Mouse (Mus musculus): ENCODE data around the gene Gm13090. TPM values are rescaled to one million over a fixed set of nuclear protein-coding genes. Genes with fewer than 3 reads are reported as not detected.

Gm13090 gene
- total RNA-seq (2014; rRNA removed; ENCODE audit: low replicate concordance) = not detected in 2 replicates
- 0.26 TPM in 1 of 2 replicates, not detected in the other for polyA plus RNA-seq (2015; fragmentation: Nextera tagmentation; extraction: Ambion mirVana)

- 68% methylated on average over 7 of the region's 7 CpGs for WGBS
- ATAC-seq (ENCODE audit: insufficient read depth, low read depth) (no peak), DNase-seq (ENCODE audit: low spot score) (no peak)
- H3K9me3 ChIP-seq (replicated peaks; ENCODE audit: control insufficient read depth, low read length) = no peaks in the 10 kb centered on the region
- H3K4me2 ChIP-seq (ENCODE audit: low read depth, low read length) = no peak within 1 kb of the TSS
- peaks cover 28% of the 10 kb centered on the region for H3K4me1 ChIP-seq (ENCODE audit: control insufficient read depth, insufficient read depth)
- TF ChIP-seq EP300 (IDR thresholded peaks at IDR 0.05; ENCODE audit: low read depth) (no peak), CTCF (IDR thresholded peaks at IDR 0.05; ENCODE audit: low read depth) (no peak)
- H3K27me3 ChIP-seq (ENCODE audit: control insufficient read depth, insufficient read depth, low read length) = no peaks in the 10 kb centered on the region
- no peak within 1 kb of the TSS; the same call in 1 of the 2 replicates for H3K9ac ChIP-seq (replicated peaks; ENCODE audit: low read depth, low read length)
- peaks cover 28% of the 10 kb centered on the region; the same call in 1 of the 2 replicates for H3K36me3 ChIP-seq (replicated peaks; ENCODE audit: control insufficient read depth, insufficient read depth, low read length)
- no peak within 1 kb of the TSS for H3K4me3 ChIP-seq (ENCODE audit: low read depth, low read length)
- H3K27ac ChIP-seq (ENCODE audit: low read depth) = peak within 1 kb of the TSS; percentile 66
Observed at GRCm38 (mm10) chr4:151089270-151089669, at the start of gene Gm13090. TSS of gene Gm13090 (plus strand) at chr4:151089570.

GRCm38 (mm10) chr4:151041506-151041905, 47.9 kb upstream of the Gm13090 start:
- 46% methylated on average over 5 of the region's 5 CpGs for WGBS
- Histone ChIP-seq H3K27ac (ENCODE audit: low read depth) (no peak overlapping the region), H3K27me3 (ENCODE audit: control insufficient read depth, insufficient read depth, low read length) (no peaks in the 10 kb centered on the region), H3K4me2 (ENCODE audit: low read depth, low read length) (peak overlapping the region; percentile 5), H3K36me3 (replicated peaks; ENCODE audit: control insufficient read depth, insufficient read depth, low read length) (peaks cover 4% of the 10 kb centered on the region), H3K4me1 (ENCODE audit: control insufficient read depth, insufficient read depth) (peaks cover 20% of the 10 kb centered on the region), H3K4me3 (ENCODE audit: low read depth, low read length) (no peak overlapping the region), H3K9ac (replicated peaks; ENCODE audit: low read depth, low read length) (no peak overlapping the region; the same call in 1 of the 2 replicates), H3K9me3 (replicated peaks; ENCODE audit: control insufficient read depth, low read length) (no peaks in the 10 kb centered on the region)
- DNase-seq (ENCODE audit: low spot score) (no peak), ATAC-seq (ENCODE audit: insufficient read depth, low read depth) (no peak)
- TF ChIP-seq EP300 (IDR thresholded peaks at IDR 0.05; ENCODE audit: low read depth) (no peak), CTCF (IDR thresholded peaks at IDR 0.05; ENCODE audit: low read depth) (no peak)

- 42% methylated on average over 5 of the region's 5 CpGs for WGBS
- DNase-seq (ENCODE audit: low spot score) = no peak
- no peak overlapping the region for H3K27ac ChIP-seq (ENCODE audit: low read depth)
Observed at GRCm38 (mm10) chr4:151043281-151043680, 46.1 kb upstream of the Gm13090 start.

GRCm38 (mm10) chr4:151044037-151044943, 45.1 kb upstream of the Gm13090 start, which contains the start of gene Per3:
TSS of gene Per3 (minus strand) at chr4:151044665.
- H3K4me3 ChIP-seq (ENCODE audit: low read depth, low read length) = peak within 1 kb of the TSS; percentile 64
- peaks cover 20% of the 10 kb centered on the region for H3K4me1 ChIP-seq (ENCODE audit: control insufficient read depth, insufficient read depth)
- WGBS = under 1% methylated on average over 71 of the region's 79 CpGs
- H3K4me2 ChIP-seq (ENCODE audit: low read depth, low read length) = peak within 1 kb of the TSS; percentile 99
- peak within 1 kb of the TSS; percentile 83 for H3K27ac ChIP-seq (ENCODE audit: low read depth)
- ATAC-seq (ENCODE audit: insufficient read depth, low read depth) (peak; percentile 97), DNase-seq (ENCODE audit: low spot score) (peak; percentile 94)
- peak within 1 kb of the TSS; percentile 81 for H3K9ac ChIP-seq (replicated peaks; ENCODE audit: low read depth, low read length)
- no peaks in the 10 kb centered on the region for H3K27me3 ChIP-seq (ENCODE audit: control insufficient read depth, insufficient read depth, low read length)
- TF ChIP-seq CTCF (IDR thresholded peaks at IDR 0.05; ENCODE audit: low read depth) (no peak), EP300 (IDR thresholded peaks at IDR 0.05; ENCODE audit: low read depth) (peak; percentile 62)
- H3K9me3 ChIP-seq (replicated peaks; ENCODE audit: control insufficient read depth, low read length) = no peaks in the 10 kb centered on the region
- H3K36me3 ChIP-seq (replicated peaks; ENCODE audit: control insufficient read depth, insufficient read depth, low read length) = peaks cover 22% of the 10 kb centered on the region

More at GRCm38 (mm10) chr4:151043281-151043680, 46.1 kb upstream of the Gm13090 start:
- Histone ChIP-seq H3K9me3 (replicated peaks; ENCODE audit: control insufficient read depth, low read length) (no peaks in the 10 kb centered on the region), H3K4me3 (ENCODE audit: low read depth, low read length) (peak overlapping the region; percentile 64), H3K9ac (replicated peaks; ENCODE audit: low read depth, low read length) (peak overlapping the region; percentile 81; the same call in 1 of the 2 replicates), H3K27me3 (ENCODE audit: control insufficient read depth, insufficient read depth, low read length) (no peaks in the 10 kb centered on the region), H3K36me3 (replicated peaks; ENCODE audit: control insufficient read depth, insufficient read depth, low read length) (peaks cover 12% of the 10 kb centered on the region), H3K4me2 (ENCODE audit: low read depth, low read length) (peak overlapping the region; percentile 99), H3K4me1 (ENCODE audit: control insufficient read depth, insufficient read depth) (peaks cover 20% of the 10 kb centered on the region)
- TF ChIP-seq CTCF (IDR thresholded peaks at IDR 0.05; ENCODE audit: low read depth) = no peak
- no peak for TF ChIP-seq EP300 (IDR thresholded peaks at IDR 0.05; ENCODE audit: low read depth)
- ATAC-seq (ENCODE audit: insufficient read depth, low read depth) = no peak

- H3K27me3 ChIP-seq (ENCODE audit: control insufficient read depth, insufficient read depth, low read length) = no peaks in the 10 kb centered on the region
- WGBS = 2% methylated on average over 21 of the region's 21 CpGs
- peaks cover 29% of the 10 kb centered on the region for H3K36me3 ChIP-seq (replicated peaks; ENCODE audit: control insufficient read depth, insufficient read depth, low read length)
- peaks cover 20% of the 10 kb centered on the region for H3K4me1 ChIP-seq (ENCODE audit: control insufficient read depth, insufficient read depth)
- H3K27ac ChIP-seq (ENCODE audit: low read depth) = no peak overlapping the region
- peak overlapping the region; percentile 99 for H3K4me2 ChIP-seq (ENCODE audit: low read depth, low read length)
- ATAC-seq (ENCODE audit: insufficient read depth, low read depth) (no peak), DNase-seq (ENCODE audit: low spot score) (no peak)
- H3K9me3 ChIP-seq (replicated peaks; ENCODE audit: control insufficient read depth, low read length) = no peaks in the 10 kb centered on the region
- no peak overlapping the region for H3K9ac ChIP-seq (replicated peaks; ENCODE audit: low read depth, low read length)
- TF ChIP-seq CTCF (IDR thresholded peaks at IDR 0.05; ENCODE audit: low read depth) (no peak), EP300 (IDR thresholded peaks at IDR 0.05; ENCODE audit: low read depth) (no peak)
- peak overlapping the region; percentile 64 for H3K4me3 ChIP-seq (ENCODE audit: low read depth, low read length)
Observed at GRCm38 (mm10) chr4:151044944-151045570, 44.3 kb upstream of the Gm13090 start.

Data from heart, postnatal 0 days (tissue).